Mouse (Mus musculus) E14TG2a.4 (cell line): ENCODE measurements around the gene Tpm3.

ENCODE experiments used
- CTCF ChIP-seq: conservative IDR thresholded peaks from 2 replicates; pipeline ENCODE4 v1.5.1; 2014; ENCODE audit warnings: low read length
- NANOG ChIP-seq: IDR thresholded peaks from 2 replicates; pipeline ENCODE4 v1.6.1; 2014; ENCODE audit warnings: borderline replicate concordance, low read length, mixed read lengths

GRCm38 (mm10) chr3:90079763-90080497 is 7.5 kb downstream of the Tpm3 start:
- no peak for TF ChIP-seq CTCF
- TF ChIP-seq NANOG: 0 out of 2 replicates have a peak, but pooled peaks have one; percentile 5
